Mouse (Mus musculus) hindbrain, postnatal 0 days (tissue): ENCODE results near the gene Cd2. TPM values are rescaled to one million over a fixed set of nuclear protein-coding genes. Genes with fewer than 3 reads are reported as not detected.

Experiments
- ATAC-seq: fragments of 200-750 bp; cut with Nextera tagmentation; 2 replicates; pipeline ENCODE4 v1.8.0; 2017; ENCODE audit warnings: mild to moderate bottlenecking, moderate TSS enrichment, moderate library complexity
- DNase-seq: peaks from one replicate; pipeline ENCODE4 v3.0.0-alpha.2; 2015; ENCODE audit warnings: low spot score
- H3K27ac ChIP-seq: fragments of 300-500 bp; sonication (generic); 2 replicates; pipeline ENCODE4 v1.5.1; 2014; ENCODE audit warnings: mild to moderate bottlenecking
- H3K27me3 ChIP-seq: fragments of 300-500 bp; sonication (generic); 2 replicates; pipeline ENCODE4 v1.6.1; 2014; ENCODE audit warnings: low read length, mixed read lengths; ENCODE audit not compliant: insufficient read depth
- H3K36me3 ChIP-seq: fragments of 300-500 bp; sonication (generic); 2 replicates; pipeline ENCODE4 v1.6.1; 2014; ENCODE audit warnings: low read length, mixed read lengths; ENCODE audit not compliant: insufficient read depth
- H3K4me1 ChIP-seq: fragments of 300-500 bp; sonication (generic); 2 replicates; pipeline ENCODE4 v1.6.1; 2014; ENCODE audit warnings: antibody characterized with exemption, low read length, mixed read lengths; ENCODE audit not compliant: insufficient read depth
- H3K4me2 ChIP-seq: fragments of 300-500 bp; sonication (generic); 2 replicates; pipeline ENCODE4 v1.6.1; 2014; ENCODE audit warnings: low read depth, mild to moderate bottlenecking, low read length, moderate library complexity, mixed read lengths
- H3K4me3 ChIP-seq: fragments of 300-500 bp; sonication (generic); 2 replicates; pipeline ENCODE4 v1.5.1; 2014; ENCODE audit warnings: low read length
- H3K9ac ChIP-seq: fragments of 300-500 bp; sonication (generic); replicated peaks from 2 replicates; pipeline ENCODE4 v1.6.1; 2014; ENCODE audit warnings: mild to moderate bottlenecking, low read length, moderate library complexity, mixed read lengths
- H3K9me3 ChIP-seq: fragments of 300-500 bp; sonication (generic); 2 replicates; pipeline ENCODE4 v1.6.1; 2016; ENCODE audit warnings: low read length, mixed read lengths
- CTCF ChIP-seq: IDR thresholded peaks from 2 replicates; pipeline ENCODE4 v1.5.1; 2016; ENCODE audit warnings: antibody characterized with exemption, control low read depth, low read depth
- WGBS: fragments of 180-500 bp; shearing (Covaris S2); extraction: QIAGEN DNeasy Blood & Tissue Kit; methylation state at CpG from one replicate; pipeline ENCODE4 v1.1.7; 2014; 5-methylcytosine and 5-hydroxymethylcytosine counted together
- polyA plus RNA-seq: library from polyadenylated mRNA; unstranded; fragments of >200 nt; fragmentation: Nextera tagmentation; extraction: Ambion mirVana; gene quantifications from 2 replicates; pipeline ENCODE4 v1.2.1, GENCODE M21; 2015
- total RNA-seq: library from RNA; depleted of rRNA; stranded (reverse); fragments of >200 nt; gene quantifications from 2 replicates; pipeline ENCODE4 v1.2.3, GENCODE M21; 2014

Gene Cd2
- total and polyA plus RNA-seq, 2 experiments from 2014 or later, result not detected

GRCm38 (mm10) chr3:101239236-101239635, 48.5 kb downstream of the Cd2 start:
- TF ChIP-seq CTCF, result no peak
- no peak overlapping the region for H3K4me2 ChIP-seq
- H3K9me3 ChIP-seq, result no peaks in the 10 kb centered on the region
- ATAC-seq (no peak), DNase-seq (no peak)
- no peaks in the 10 kb centered on the region for H3K4me1 ChIP-seq
- 85% methylated on average over 4 of the region's 4 CpGs for WGBS
- no peak overlapping the region for H3K9ac ChIP-seq
- no peaks in the 10 kb centered on the region for H3K36me3 ChIP-seq
- H3K27me3 ChIP-seq, result no peaks in the 10 kb centered on the region
- no peak overlapping the region for H3K4me3 ChIP-seq
- no peak overlapping the region for H3K27ac ChIP-seq

- ATAC-seq (no peak), DNase-seq (no peak)
- H3K4me3 ChIP-seq, result no peak overlapping the region
- no peak overlapping the region for H3K9ac ChIP-seq
- H3K4me2 ChIP-seq, result no peak overlapping the region
- H3K27me3 ChIP-seq, result no peaks in the 10 kb centered on the region
- TF ChIP-seq CTCF, result no peak
- H3K27ac ChIP-seq, result no peak overlapping the region
- 86% methylated on average over 6 of the region's 6 CpGs for WGBS
- no peaks in the 10 kb centered on the region for H3K4me1 ChIP-seq
- H3K9me3 ChIP-seq, result no peaks in the 10 kb centered on the region
- H3K36me3 ChIP-seq, result no peaks in the 10 kb centered on the region
Measured at GRCm38 (mm10) chr3:101238695-101239094, 49.0 kb downstream of the Cd2 start.

GRCm38 (mm10) chr3:101236995-101237808, 50.5 kb downstream of the Cd2 start:
- Histone ChIP-seq H3K9me3 (no peaks in the 10 kb centered on the region), H3K4me3 (no peak overlapping the region), H3K27me3 (no peaks in the 10 kb centered on the region), H3K4me2 (no peak overlapping the region), H3K27ac (peak overlapping the region; percentile 52; the same call in 1 of the 2 replicates), H3K9ac (no peak overlapping the region), H3K4me1 (no peaks in the 10 kb centered on the region), H3K36me3 (no peaks in the 10 kb centered on the region)
- ATAC-seq (peak; percentile 84), DNase-seq (peak; percentile 53)
- TF ChIP-seq CTCF, result no peak
- WGBS, result 39% methylated on average over 16 of the region's 16 CpGs

DNA sequence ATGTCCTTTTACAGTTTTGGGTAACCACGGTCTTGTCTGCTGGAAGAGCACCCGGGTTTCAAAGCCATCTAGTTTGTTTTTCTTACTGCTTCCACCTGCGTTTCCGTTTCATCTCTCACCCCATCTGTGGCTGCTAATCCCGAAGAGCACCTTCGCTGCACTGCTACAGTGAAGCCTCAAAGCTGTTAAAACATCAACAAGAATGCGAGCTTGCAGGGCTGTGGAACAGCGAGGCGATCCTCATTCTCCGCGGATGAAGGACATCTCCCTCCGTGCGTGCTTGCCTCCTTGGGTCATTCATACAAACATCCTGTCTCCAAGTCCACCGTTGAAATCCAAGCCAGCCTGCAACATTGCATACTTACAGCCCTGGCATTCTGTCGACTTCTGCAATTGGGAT, 51.5 kb downstream of the Cd2 start:
- peak; percentile 14 for DNase-seq
- no peaks in the 10 kb centered on the region for H3K4me1 ChIP-seq
- 54% methylated on average over 15 of the region's 15 CpGs for WGBS
- H3K36me3 ChIP-seq, result no peaks in the 10 kb centered on the region
- no peak for TF ChIP-seq CTCF
- no peaks in the 10 kb centered on the region for H3K27me3 ChIP-seq
- no peak overlapping the region for H3K4me2 ChIP-seq
- ATAC-seq, result no peak
- peak overlapping the region; percentile 49; the same call in 1 of the 2 replicates for H3K27ac ChIP-seq
- no peak overlapping the region for H3K9ac ChIP-seq
- H3K9me3 ChIP-seq, result no peaks in the 10 kb centered on the region
- no peak overlapping the region for H3K4me3 ChIP-seq

- no peak for DNase-seq
- Histone ChIP-seq H3K9ac (no peak overlapping the region), H3K27me3 (no peaks in the 10 kb centered on the region), H3K4me1 (no peaks in the 10 kb centered on the region), H3K4me2 (no peak overlapping the region), H3K36me3 (no peaks in the 10 kb centered on the region), H3K27ac (no peak overlapping the region), H3K4me3 (no peak overlapping the region), H3K9me3 (no peaks in the 10 kb centered on the region)
- TF ChIP-seq CTCF, result no peak
- no peak for ATAC-seq
- WGBS, result 92% methylated on average over 5 of the region's 5 CpGs
Measured at GRCm38 (mm10) chr3:101235321-101235720, 52.4 kb downstream of the Cd2 start.

- TF ChIP-seq CTCF, result no peak
- Histone ChIP-seq H3K27ac (no peak overlapping the region), H3K4me3 (no peak overlapping the region), H3K9ac (no peak overlapping the region), H3K9me3 (no peaks in the 10 kb centered on the region), H3K36me3 (no peaks in the 10 kb centered on the region), H3K27me3 (no peaks in the 10 kb centered on the region), H3K4me2 (no peak overlapping the region), H3K4me1 (no peaks in the 10 kb centered on the region)
- DNase-seq (no peak), ATAC-seq (no peak)
- 99% methylated on average over 5 of the region's 5 CpGs for WGBS
Measured at GRCm38 (mm10) chr3:101233424-101233823, 54.3 kb downstream of the Cd2 start.

DNA sequence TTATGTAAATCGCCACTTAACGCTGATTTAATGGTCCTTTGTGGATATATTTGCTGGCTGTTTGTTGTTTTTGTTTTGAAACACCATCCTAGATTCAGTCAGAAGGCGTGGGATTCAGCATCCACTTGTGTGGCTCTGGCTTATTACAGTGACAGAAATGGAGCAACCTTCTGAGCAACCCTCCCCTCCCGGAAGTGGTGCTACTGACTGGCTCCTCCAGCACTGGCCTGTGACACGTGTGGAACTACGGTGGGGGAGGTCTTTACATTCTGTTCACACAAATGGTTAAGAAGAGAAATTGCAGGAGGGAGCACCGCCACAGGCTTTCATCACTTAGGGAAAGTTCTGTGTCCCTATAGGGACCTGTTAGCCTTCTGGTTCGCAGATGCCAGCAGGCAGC, 55.2 kb downstream of the Cd2 start:
- no peak for DNase-seq
- no peaks in the 10 kb centered on the region for H3K9me3 ChIP-seq
- WGBS, result 45% methylated on average over 8 of the region's 8 CpGs

More for the DNA sequence above, 55.2 kb downstream of the Cd2 start:
- Histone ChIP-seq H3K36me3 (no peaks in the 10 kb centered on the region), H3K4me1 (no peaks in the 10 kb centered on the region), H3K4me2 (no peak overlapping the region), H3K9ac (no peak overlapping the region), H3K27me3 (no peaks in the 10 kb centered on the region), H3K4me3 (no peak overlapping the region), H3K27ac (no peak overlapping the region)
- no peak for TF ChIP-seq CTCF
- ATAC-seq, result no peak
